Mouse (Mus musculus) Muller cell, postnatal 12 days (primary cell): Measurements from ENCODE around the gene Iqsec2.
A peak's percentile ranks its signal among the peaks of the same experiment; 100 is the strongest.

ENCODE experiments used
- DNase-seq: peaks from one replicate; pipeline ENCODE4 v3.0.0-alpha.2; 2015; ENCODE audit errors: inconsistent ontology term

The Iqsec2 gene

GRCm38 (mm10) chrX:152143941-152144741, at the start of gene Iqsec2:
Gene Iqsec2 (plus strand): TSS chrX:152144268.
- peak; percentile 36 for DNase-seq

GRCm38 (mm10) chrX:152097572-152097971, 46.5 kb upstream of the Iqsec2 start:
- DNase-seq = no peak

GRCm38 (mm10) chrX:152121687-152122086, 22.4 kb upstream of the Iqsec2 start:
- DNase-seq = no peak

GRCm38 (mm10) chrX:152130777-152131176, 13.3 kb upstream of the Iqsec2 start:
- DNase-seq = no peak

- DNase-seq = no peak
Measured at GRCm38 (mm10) chrX:152132029-152132428, 12.0 kb upstream of the Iqsec2 start.

GRCm38 (mm10) chrX:152135195-152135594, 8.9 kb upstream of the Iqsec2 start:
- DNase-seq = peak; percentile 88

- no peak for DNase-seq
Measured at GRCm38 (mm10) chrX:152144742-152145214, 710 bp downstream of the Iqsec2 start.

GRCm38 (mm10) chrX:152146150-152146549, 2.1 kb downstream of the Iqsec2 start:
- DNase-seq = peak; percentile 25

GRCm38 (mm10) chrX:152146691-152147090, 2.6 kb downstream of the Iqsec2 start:
- DNase-seq = no peak

- DNase-seq = peak; percentile 68
Measured at GRCm38 (mm10) chrX:152147451-152148116, 3.5 kb downstream of the Iqsec2 start.

GRCm38 (mm10) chrX:152148706-152149105, 4.6 kb downstream of the Iqsec2 start:
- peak; percentile 78 for DNase-seq

- DNase-seq = no peak
Measured at GRCm38 (mm10) chrX:152151709-152152108, 7.6 kb downstream of the Iqsec2 start.

GRCm38 (mm10) chrX:152158294-152158693, 14.2 kb downstream of the Iqsec2 start:
- DNase-seq = no peak

GRCm38 (mm10) chrX:152161404-152161803, 17.3 kb downstream of the Iqsec2 start:
- no peak for DNase-seq

GRCm38 (mm10) chrX:152164061-152164460, 20.0 kb downstream of the Iqsec2 start:
- no peak for DNase-seq

GRCm38 (mm10) chrX:152166161-152166560, 22.1 kb downstream of the Iqsec2 start:
- DNase-seq = peak; percentile 78

GRCm38 (mm10) chrX:152168521-152168920, 24.5 kb downstream of the Iqsec2 start:
- DNase-seq = no peak

- no peak for DNase-seq
Measured at GRCm38 (mm10) chrX:152171041-152172026, 27.3 kb downstream of the Iqsec2 start.

GRCm38 (mm10) chrX:152172487-152172935, 28.4 kb downstream of the Iqsec2 start:
- DNase-seq = peak; percentile 81

- DNase-seq = no peak
Measured at GRCm38 (mm10) chrX:152175284-152175683, 31.2 kb downstream of the Iqsec2 start.

- peak; percentile 47 for DNase-seq
Measured at GRCm38 (mm10) chrX:152177897-152178296, 33.8 kb downstream of the Iqsec2 start.
